Mouse (Mus musculus): ENCODE data around the gene Ttc21b.

Ttc21b gene

DNA sequence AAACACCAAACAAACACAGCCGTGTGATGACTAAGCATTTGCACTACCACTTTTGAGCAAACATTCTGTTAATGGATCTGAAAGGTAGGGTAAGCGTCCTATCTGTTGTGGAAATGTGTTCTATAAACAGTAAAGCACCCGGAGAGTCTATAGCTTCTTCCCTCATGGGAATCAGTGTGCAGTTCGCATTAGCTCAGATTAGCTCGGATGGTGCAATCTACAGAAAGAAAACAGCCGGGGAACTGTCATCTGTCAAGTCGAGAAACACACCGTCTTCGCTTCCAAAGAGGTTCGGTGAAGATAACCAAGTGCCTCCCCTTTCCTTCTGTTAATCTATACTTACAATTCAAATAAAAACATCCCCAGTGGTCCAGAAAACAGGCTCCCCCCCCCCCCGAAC lies 85.7 kb downstream of the Ttc21b start:
- no peak for DNase-seq

DNA sequence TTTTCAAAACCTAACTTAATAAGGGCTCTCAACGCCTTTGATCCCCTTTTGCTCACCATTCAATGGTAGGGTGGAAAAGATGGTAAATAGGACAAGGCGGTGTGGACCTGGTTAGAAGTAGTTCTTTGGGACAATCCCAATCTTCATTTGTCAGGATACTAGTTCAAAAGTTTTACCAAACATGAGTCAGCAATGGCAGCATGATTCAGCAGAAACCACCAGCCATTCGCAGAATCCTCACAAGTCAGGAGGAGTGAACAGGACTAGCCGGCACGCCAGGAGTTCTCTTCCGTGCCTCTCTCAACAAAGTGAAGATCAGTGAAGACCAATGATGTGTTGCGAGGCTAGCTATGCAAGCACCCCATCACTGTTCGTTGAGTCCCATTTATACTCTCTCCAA lies 91.4 kb downstream of the Ttc21b start:
- DNase-seq = no peak

- no peak for DNase-seq
These were observed 98.1 kb downstream of the Ttc21b start for GRCm38 (mm10) chr2:66158140-66158915.

DNA sequence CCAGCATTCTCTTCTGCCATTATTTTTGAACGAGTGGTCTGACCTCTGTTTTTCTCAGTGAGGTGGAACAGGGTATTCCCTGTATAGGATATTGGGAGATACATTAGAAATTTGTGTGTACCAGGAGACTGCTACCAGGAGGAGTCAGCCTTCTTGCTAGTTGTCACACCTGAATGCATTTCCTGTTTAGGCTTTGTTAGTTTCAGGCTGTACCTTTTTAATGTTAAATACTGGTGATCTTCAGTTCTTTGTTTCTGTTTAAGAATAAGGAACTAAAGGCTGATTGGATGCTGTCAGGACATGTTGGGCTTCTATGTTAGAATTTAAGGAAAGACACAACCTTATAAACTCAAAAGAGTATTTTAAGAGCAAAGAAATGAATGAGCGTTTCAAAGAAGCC lies 105.0 kb downstream of the Ttc21b start:
- no peak for DNase-seq

DNA sequence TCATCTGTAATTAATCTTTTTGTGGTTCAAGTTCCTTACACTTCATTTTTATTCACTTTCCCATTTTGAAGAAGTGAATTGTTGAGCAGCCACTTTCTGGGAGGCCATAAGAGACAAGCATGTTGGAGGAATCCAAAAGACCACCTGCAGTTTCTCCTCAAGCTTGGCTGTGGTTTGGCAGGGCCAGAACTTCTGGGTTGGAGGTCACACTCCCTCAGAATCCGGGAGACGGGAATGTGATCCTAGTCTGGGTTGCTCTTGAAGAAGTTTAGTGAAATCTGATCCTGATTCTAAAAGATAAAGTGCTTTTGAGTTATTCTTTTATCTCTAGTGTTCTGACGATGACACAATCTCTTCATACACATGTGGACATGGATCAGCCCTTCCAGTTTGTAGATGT lies 105.9 kb downstream of the Ttc21b start:
- DNase-seq = no peak

- DNase-seq = no peak
These were observed 107.7 kb downstream of the Ttc21b start for GRCm38 (mm10) chr2:66148654-66149230.

DNA sequence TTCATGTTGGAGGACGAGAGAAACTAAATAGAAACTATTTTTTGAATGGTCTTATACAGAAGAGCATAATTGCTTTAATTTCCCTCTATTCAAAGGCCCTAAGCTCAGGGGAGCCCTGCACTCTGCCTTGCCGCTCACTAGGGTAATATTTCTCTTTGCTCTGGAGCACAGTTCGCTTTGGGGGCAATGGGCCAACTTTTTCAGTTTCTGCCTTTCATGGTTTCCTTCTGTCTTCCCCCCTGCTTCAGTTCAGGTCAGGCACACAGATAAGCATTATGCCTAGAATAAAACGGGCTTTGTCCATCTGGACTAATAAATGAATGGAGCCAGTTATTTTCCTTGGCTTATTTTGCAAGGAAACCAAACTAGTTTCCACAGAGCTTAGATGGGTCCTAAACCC lies 109.9 kb downstream of the Ttc21b start:
- peak; percentile 16 for DNase-seq

- no peak for DNase-seq
These were observed 111.6 kb downstream of the Ttc21b start for GRCm38 (mm10) chr2:66144770-66145169.

DNA sequence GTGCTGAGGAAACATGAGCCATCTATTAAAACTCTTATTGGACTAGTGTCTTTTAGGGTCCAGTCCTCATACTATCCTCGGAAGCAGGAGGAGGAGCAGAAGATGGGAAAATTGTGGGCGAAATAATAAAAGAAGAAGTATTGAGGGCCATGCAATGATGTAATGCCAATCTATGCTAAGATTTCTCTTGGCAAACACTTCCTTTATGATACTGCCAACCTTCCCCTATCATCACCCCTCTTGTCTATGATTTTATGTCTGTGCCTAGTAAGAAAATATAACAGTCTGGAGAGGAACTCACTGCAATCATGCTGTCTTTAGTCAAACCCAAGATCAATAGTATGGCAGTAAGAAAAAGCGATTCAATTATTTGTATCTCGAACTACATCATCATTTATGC lies 113.1 kb downstream of the Ttc21b start:
- DNase-seq = no peak

DNA sequence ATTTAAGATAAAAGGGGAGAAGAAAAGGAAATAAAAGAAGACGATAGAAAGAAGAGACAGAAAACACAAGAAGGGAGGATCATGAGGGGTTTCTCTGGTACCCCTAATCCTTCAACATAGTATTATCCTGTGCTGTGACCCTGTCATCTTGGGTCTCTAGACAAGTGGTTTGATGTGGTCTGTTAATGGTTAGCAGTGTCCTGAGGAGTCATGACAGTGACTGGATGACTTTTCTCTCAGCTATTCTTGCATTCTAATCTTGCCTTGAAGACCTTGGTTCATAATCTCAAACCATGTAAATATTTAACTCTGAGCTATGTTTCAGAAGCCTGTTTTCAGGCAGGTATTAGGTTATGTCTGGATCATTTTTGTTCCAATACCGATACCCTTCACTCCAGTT lies 113.7 kb downstream of the Ttc21b start:
- no peak for DNase-seq

DNA sequence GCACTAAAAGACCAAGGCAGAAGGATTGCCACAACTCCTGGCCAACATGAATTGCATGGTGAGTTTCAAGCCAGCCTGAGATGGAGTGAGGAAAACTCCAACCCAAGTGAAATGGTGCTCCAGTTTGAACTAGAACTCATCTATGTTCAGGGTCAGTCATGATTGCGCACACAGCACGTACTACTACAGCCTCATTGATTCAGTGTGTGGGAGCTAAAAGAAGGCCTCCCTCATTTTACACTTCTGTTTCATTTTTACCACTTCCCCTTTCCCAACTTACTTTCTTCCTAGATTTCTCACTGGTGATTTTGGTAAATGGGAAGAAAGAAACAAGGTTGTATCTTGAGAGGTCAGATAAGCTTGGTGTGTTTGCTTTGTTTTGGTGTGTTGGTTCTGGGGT lies 114.1 kb downstream of the Ttc21b start:
- no peak for DNase-seq

- DNase-seq = no peak
These were observed 116.2 kb downstream of the Ttc21b start for GRCm38 (mm10) chr2:66140246-66140645.

All from kidney, adult 11 months (tissue).